Mouse (Mus musculus): ENCODE measurements at regions not wholly inside any gene's neighbourhood (a gene's known extent, or its start where the extent isn't known, plus 50 kb on each side); places are given as distances from the start of the nearest gene placed in this dataset.

- TF ChIP-seq CTCF (conservative IDR thresholded peaks at IDR 0.05; ENCODE audit: low read length) (no peak), POU5F1 (IDR thresholded peaks at IDR 0.05; ENCODE audit: borderline replicate concordance, low read length) (no peak)
Measured at GRCm38 (mm10) chr1:56164366-56164765, 472.9 kb downstream of the Hsfy2 start.
